Mouse (Mus musculus) neural tube, embryonic 11.5 days (tissue): ENCODE data around the gene Rnf220. TPM values are rescaled to one million over a fixed set of nuclear protein-coding genes. Genes with fewer than 3 reads are reported as not detected.

Experiments
- ATAC-seq: fragments of 200-750 bp; cut with Nextera tagmentation; 2 replicates; pipeline ENCODE4 v1.8.0; 2017; ENCODE audit warnings: moderate number of reproducible peaks, mild to moderate bottlenecking, moderate TSS enrichment, moderate library complexity; ENCODE audit not compliant: insufficient read depth, low FRiP score, low TSS enrichment
- DNase-seq: peaks from one replicate; pipeline ENCODE4 v3.0.0-alpha.2; 2015; ENCODE audit warnings: low spot score
- H3K27ac ChIP-seq: fragments of 300-500 bp; sonication (generic); 2 replicates; pipeline ENCODE4 v1.5.1; 2014; ENCODE audit warnings: low read depth, mild to moderate bottlenecking, low read length
- H3K27me3 ChIP-seq: fragments of 300-500 bp; sonication (generic); 2 replicates; pipeline ENCODE4 v1.6.1; 2014; ENCODE audit warnings: mild to moderate bottlenecking, low read length, mixed read lengths; ENCODE audit not compliant: control insufficient read depth, insufficient read depth
- H3K36me3 ChIP-seq: fragments of 300-500 bp; sonication (generic); 2 replicates; pipeline ENCODE4 v1.6.1; 2014; ENCODE audit warnings: mild to moderate bottlenecking, low read length, moderate library complexity, mixed read lengths; ENCODE audit not compliant: control insufficient read depth, insufficient read depth
- H3K4me1 ChIP-seq: fragments of 300-500 bp; sonication (generic); 2 replicates; pipeline ENCODE4 v1.6.1; 2014; ENCODE audit warnings: low read length, mixed read lengths; ENCODE audit not compliant: control insufficient read depth, insufficient read depth
- H3K4me2 ChIP-seq: fragments of 300-500 bp; sonication (generic); 2 replicates; pipeline ENCODE4 v1.6.1; 2014; ENCODE audit warnings: low read depth, mild to moderate bottlenecking, moderate library complexity
- H3K4me3 ChIP-seq: fragments of 300-500 bp; sonication (generic); 2 replicates; pipeline ENCODE4 v1.5.1; 2014; ENCODE audit warnings: low read depth, low read length
- H3K9ac ChIP-seq: fragments of 300-500 bp; sonication (generic); 2 replicates; pipeline ENCODE4 v1.6.1; 2014; ENCODE audit warnings: mild to moderate bottlenecking, low read length
- H3K9me3 ChIP-seq: fragments of 300-500 bp; sonication (generic); 2 replicates; pipeline ENCODE4 v1.6.1; 2016; ENCODE audit warnings: low read length; ENCODE audit not compliant: control insufficient read depth
- WGBS: fragments of 180-500 bp; shearing (Covaris S2); extraction: QIAGEN DNeasy Blood & Tissue Kit; methylation state at CpG from one replicate; pipeline ENCODE4 v1.1.7; 2014; 5-methylcytosine and 5-hydroxymethylcytosine counted together
- polyA plus RNA-seq: library from polyadenylated mRNA; unstranded; fragments of >200 nt; fragmentation: Nextera tagmentation; extraction: Ambion mirVana; gene quantifications from 2 replicates; pipeline ENCODE4 v1.2.1, GENCODE M21; 2014

Gene Rnf220
- polyA plus RNA-seq, 1 experiment from 2014 or later, result 76.8 TPM

DNA sequence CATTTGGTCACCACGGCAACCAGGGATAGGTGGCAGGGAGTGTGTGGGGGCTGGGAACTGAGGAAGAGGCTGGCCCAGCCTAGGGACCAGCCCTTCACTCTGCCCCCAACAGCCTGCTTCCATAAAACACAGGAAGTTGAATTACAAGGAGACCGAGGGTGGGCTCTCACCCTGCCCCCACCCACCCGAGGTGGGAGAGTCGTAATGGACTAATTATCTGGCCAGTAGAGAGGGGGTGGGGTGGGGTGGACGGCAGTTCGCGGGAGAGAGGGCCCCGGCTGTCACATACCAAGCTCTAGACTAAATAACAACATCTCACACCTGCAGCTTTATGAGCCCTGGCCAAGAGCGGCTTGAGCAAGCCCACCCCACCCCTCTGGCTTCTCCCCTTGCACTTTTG lies 104.9 kb downstream of the Rnf220 start:
- Histone ChIP-seq H3K27me3 (peaks cover 58% of the 10 kb centered on the region), H3K4me2 (peak overlapping the region; percentile 27; the same call in 1 of the 2 replicates), H3K9ac (peak overlapping the region; percentile 14; the same call in 1 of the 2 replicates), H3K27ac (peak overlapping the region; percentile 63; the same call in 1 of the 2 replicates), H3K4me1 (peaks cover 24% of the 10 kb centered on the region), H3K9me3 (no peaks in the 10 kb centered on the region), H3K36me3 (no peaks in the 10 kb centered on the region), H3K4me3 (no peak overlapping the region)
- DNase-seq (peak; percentile 43), ATAC-seq (peak; percentile 58; the same call in 1 of the 2 replicates)
- 1% methylated on average over 9 of the region's 9 CpGs for WGBS

- Histone ChIP-seq H3K4me2 (peak overlapping the region; percentile 27; the same call in 1 of the 2 replicates), H3K9ac (no peak overlapping the region), H3K27me3 (peaks cover 50% of the 10 kb centered on the region), H3K4me3 (no peak overlapping the region), H3K27ac (0 out of 2 replicates have a peak overlapping the region, but pooled peaks have one; percentile 14), H3K36me3 (no peaks in the 10 kb centered on the region), H3K4me1 (peaks cover 24% of the 10 kb centered on the region), H3K9me3 (no peaks in the 10 kb centered on the region)
- 17% methylated on average over 22 of the region's 22 CpGs for WGBS
- DNase-seq (no peak), ATAC-seq (no peak)
These were observed 105.7 kb downstream of the Rnf220 start for GRCm38 (mm10) chr4:117390850-117391795.

DNA sequence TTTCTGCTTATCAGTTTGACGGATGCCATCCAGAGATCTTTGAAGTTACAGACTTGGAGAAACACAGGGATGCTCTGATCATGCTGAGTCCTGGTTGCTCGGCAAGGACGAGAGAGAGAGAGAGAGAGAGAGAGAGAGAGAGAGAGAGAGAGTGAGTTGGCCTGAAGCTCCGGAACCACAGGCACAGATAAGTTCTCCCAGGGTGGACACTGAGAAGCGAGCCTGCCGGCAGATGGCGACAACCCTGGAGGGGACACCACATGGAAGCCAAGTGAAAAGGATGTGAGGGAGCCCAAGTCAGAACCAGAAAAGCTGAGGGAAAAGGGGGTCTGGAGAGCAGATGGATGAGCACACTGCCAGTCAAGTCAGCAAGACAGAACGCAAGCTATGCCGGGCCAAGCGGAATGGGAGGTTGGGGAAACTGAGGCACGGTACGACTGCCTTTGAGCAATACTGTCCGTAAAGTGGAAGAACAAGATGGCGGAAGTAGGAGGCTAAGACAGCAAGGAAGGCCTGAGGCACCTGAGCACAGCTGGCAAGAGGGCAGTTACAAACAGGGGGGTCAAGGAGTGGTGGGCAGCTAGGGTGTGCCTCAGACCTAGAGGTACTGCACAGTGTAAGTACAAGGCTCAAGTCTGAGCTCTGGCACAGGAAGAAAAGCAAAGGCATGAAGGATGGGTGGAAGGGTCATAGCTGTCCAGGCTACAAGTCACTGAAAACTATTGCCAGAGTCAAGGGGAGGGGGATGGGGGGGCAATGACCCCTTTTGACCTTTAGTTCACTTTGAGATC lies 107.4 kb downstream of the Rnf220 start:
- 85% methylated on average over 14 of the region's 14 CpGs for WGBS
- no peak for ATAC-seq
- H3K27me3 ChIP-seq, result peaks cover 48% of the 10 kb centered on the region

GRCm38 (mm10) chr4:117385247-117385646 lies 111.6 kb downstream of the Rnf220 start:
- ATAC-seq, result no peak

More for the DNA sequence above, 107.4 kb downstream of the Rnf220 start:
- no peak overlapping the region for H3K27ac ChIP-seq
- H3K4me2 ChIP-seq, result no peak overlapping the region
- no peak for DNase-seq
- H3K4me3 ChIP-seq, result no peak overlapping the region
- no peaks in the 10 kb centered on the region for H3K36me3 ChIP-seq
- no peaks in the 10 kb centered on the region for H3K9me3 ChIP-seq
- no peak overlapping the region for H3K9ac ChIP-seq
- peaks cover 24% of the 10 kb centered on the region for H3K4me1 ChIP-seq

GRCm38 (mm10) chr4:117381846-117382245 lies 115.0 kb downstream of the Rnf220 start:
- H3K4me2 ChIP-seq, result no peak overlapping the region
- no peak overlapping the region for H3K9ac ChIP-seq
- DNase-seq (no peak), ATAC-seq (no peak)
- H3K27ac ChIP-seq, result no peak overlapping the region
- H3K9me3 ChIP-seq, result no peaks in the 10 kb centered on the region
- H3K4me1 ChIP-seq, result no peaks in the 10 kb centered on the region
- H3K36me3 ChIP-seq, result no peaks in the 10 kb centered on the region
- peaks cover 47% of the 10 kb centered on the region for H3K27me3 ChIP-seq
- WGBS, result 83% methylated on average over 8 of the region's 8 CpGs
- no peak overlapping the region for H3K4me3 ChIP-seq

More at GRCm38 (mm10) chr4:117385247-117385646, 111.6 kb downstream of the Rnf220 start:
- DNase-seq, result no peak
- H3K27ac ChIP-seq, result no peak overlapping the region
- H3K4me2 ChIP-seq, result no peak overlapping the region
- no peaks in the 10 kb centered on the region for H3K36me3 ChIP-seq
- H3K9me3 ChIP-seq, result no peaks in the 10 kb centered on the region
- no peak overlapping the region for H3K9ac ChIP-seq
- 100% methylated on average over 1 of the region's 1 CpGs for WGBS
- no peak overlapping the region for H3K4me3 ChIP-seq
- no peaks in the 10 kb centered on the region for H3K4me1 ChIP-seq
- peaks cover 37% of the 10 kb centered on the region for H3K27me3 ChIP-seq

DNA sequence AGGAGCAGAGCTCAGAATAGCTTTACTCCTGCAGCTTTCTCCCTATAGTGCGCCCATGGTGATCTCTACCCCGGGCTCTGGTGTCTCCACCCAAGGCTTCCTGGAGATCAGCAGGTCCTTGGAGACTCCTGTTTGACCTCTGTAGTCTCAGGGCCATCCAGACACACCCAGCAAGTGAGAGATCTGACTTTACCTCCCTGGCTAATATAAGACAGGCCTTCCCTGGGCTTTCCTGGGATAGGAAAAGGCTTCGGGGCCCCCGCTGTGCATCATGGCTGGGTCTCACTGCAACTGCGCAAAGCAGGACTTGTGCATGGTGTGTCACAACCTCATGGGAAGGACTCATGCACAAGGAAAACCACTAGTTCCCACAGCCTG lies 116.3 kb downstream of the Rnf220 start:
- no peak overlapping the region for H3K27ac ChIP-seq
- H3K4me1 ChIP-seq, result no peaks in the 10 kb centered on the region; the same call in 1 of the 2 replicates
- no peaks in the 10 kb centered on the region for H3K9me3 ChIP-seq

DNA sequence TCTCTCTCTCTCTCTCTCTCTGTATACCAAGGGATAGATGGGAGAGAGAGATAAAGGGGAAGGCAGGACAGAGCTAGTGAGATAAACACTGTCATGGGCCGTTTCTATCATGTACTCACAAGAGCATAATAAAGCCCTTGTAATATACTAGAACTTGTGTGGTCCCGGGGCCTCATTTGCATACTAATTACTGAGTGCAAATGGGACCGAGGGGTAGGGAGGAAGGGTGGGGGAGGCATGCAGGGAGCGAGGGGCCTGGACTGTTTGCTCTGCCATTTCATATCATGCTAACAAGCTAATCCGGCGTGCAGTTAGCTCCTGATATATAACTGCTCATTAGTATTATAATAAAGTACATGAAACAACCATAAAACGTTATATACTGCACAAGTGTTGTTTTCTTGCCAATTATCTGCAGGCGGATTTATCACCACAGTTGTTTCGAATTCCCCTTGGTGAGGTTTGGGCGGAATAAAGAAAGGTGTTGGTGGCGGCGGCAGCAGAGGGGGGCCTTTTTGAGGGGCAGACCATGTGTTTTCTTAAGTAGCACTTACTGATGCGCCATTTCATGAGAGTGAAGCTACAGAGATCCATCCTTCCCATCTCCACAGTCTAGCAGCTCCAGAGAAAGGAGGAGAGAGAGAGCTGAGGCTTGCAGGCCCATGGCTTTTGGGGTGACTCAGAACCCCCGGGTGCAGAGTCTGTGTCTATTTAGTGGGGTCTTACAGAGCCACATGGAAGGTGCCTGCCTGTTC lies 116.9 kb downstream of the Rnf220 start:
- H3K27me3 ChIP-seq, result peaks cover 56% of the 10 kb centered on the region
- no peak overlapping the region for H3K27ac ChIP-seq
- no peak overlapping the region for H3K9ac ChIP-seq
- DNase-seq (no peak), ATAC-seq (0 out of 2 replicates have a peak, but pooled peaks have one; percentile 38)
- H3K4me3 ChIP-seq, result no peak overlapping the region
- no peak overlapping the region for H3K4me2 ChIP-seq
- peaks cover 3% of the 10 kb centered on the region; the same call in 1 of the 2 replicates for H3K4me1 ChIP-seq
- WGBS, result 52% methylated on average over 14 of the region's 14 CpGs
- no peaks in the 10 kb centered on the region for H3K9me3 ChIP-seq
- no peaks in the 10 kb centered on the region for H3K36me3 ChIP-seq

More for the DNA sequence above, 116.3 kb downstream of the Rnf220 start:
- ATAC-seq, result no peak
- Histone ChIP-seq H3K4me3 (no peak overlapping the region), H3K9ac (no peak overlapping the region), H3K27me3 (peaks cover 56% of the 10 kb centered on the region), H3K4me2 (no peak overlapping the region), H3K36me3 (no peaks in the 10 kb centered on the region)
- DNase-seq, result no peak
- WGBS, result 92% methylated on average over 5 of the region's 5 CpGs

DNA sequence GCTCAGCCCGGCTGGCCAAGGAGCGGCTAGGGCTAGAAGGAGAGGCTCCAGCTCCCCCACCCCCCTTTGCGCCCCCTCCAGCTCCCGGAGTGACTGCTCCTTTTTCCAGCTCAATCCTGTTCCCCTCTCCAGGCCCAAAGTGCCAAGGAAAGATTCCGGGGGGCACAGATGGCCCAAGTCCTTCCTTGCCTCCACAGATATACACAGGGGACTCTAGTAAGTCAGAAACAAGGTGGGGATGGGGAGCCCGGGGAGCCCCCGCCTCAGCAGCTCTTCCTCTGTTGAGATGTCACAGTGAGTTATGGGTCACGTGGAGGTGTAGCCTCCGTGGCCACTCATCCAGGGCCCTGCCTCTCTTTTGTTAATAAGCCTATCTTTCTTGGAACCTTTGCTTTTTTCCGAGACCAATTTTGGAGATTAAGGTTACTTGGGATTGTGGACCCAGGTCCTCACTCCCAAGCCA lies 122.7 kb downstream of the Rnf220 start:
- DNase-seq, result no peak

More for the DNA sequence above, 122.7 kb downstream of the Rnf220 start:
- WGBS, result 2% methylated on average over 10 of the region's 10 CpGs
- peak; percentile 68 for ATAC-seq
- no peak overlapping the region; the same call in 1 of the 2 replicates for H3K9ac ChIP-seq
- no peaks in the 10 kb centered on the region for H3K9me3 ChIP-seq
- H3K4me3 ChIP-seq, result no peak overlapping the region
- peak overlapping the region; percentile 67 for H3K27ac ChIP-seq
- H3K4me2 ChIP-seq, result peak overlapping the region; percentile 27
- H3K36me3 ChIP-seq, result no peaks in the 10 kb centered on the region
- peaks cover 72% of the 10 kb centered on the region for H3K27me3 ChIP-seq
- H3K4me1 ChIP-seq, result peaks cover 33% of the 10 kb centered on the region
